Mouse (Mus musculus) erythroblast, embryonic 14.5 days (primary cell): ENCODE measurements around the gene Gjc1. TPM values are rescaled to one million over a fixed set of nuclear protein-coding genes. Genes with fewer than 3 reads are reported as not detected.

Source experiments
- H3K27me3 ChIP-seq: 2 replicates; pipeline ENCODE4 v1.6.1; 2012; ENCODE audit warnings: inconsistent platforms; ENCODE audit not compliant: control insufficient read depth
- H3K36me3 ChIP-seq: 2 replicates; pipeline ENCODE4 v1.6.1; 2012; ENCODE audit warnings: mild to moderate bottlenecking, inconsistent platforms; ENCODE audit not compliant: control insufficient read depth
- H3K4me1 ChIP-seq: 2 replicates; pipeline ENCODE4 v1.6.1; 2012; ENCODE audit warnings: inconsistent platforms; ENCODE audit not compliant: control insufficient read depth
- H3K4me3 ChIP-seq: replicated peaks from 2 replicates; pipeline ENCODE3; 2012; ENCODE audit warnings: moderate library complexity, mild to moderate bottlenecking, inconsistent platforms
- H3K9me3 ChIP-seq: 2 replicates; pipeline ENCODE4 v1.6.1; 2012; ENCODE audit warnings: low read length, inconsistent platforms, mixed read lengths; ENCODE audit not compliant: control insufficient read depth
- GATA1 ChIP-seq: IDR thresholded peaks from 2 replicates; pipeline ENCODE4 v1.6.1; 2012; ENCODE audit warnings: low read length, inconsistent platforms, mixed read lengths
- TAL1 ChIP-seq: IDR thresholded peaks from 3 replicates; pipeline ENCODE4 v1.6.1; 2012; ENCODE audit warnings: low read length, inconsistent platforms, mixed read lengths
- polyA plus RNA-seq: library from polyadenylated mRNA; stranded (reverse); fragments of >175 nt; gene quantifications from 2 replicates; pipeline ENCODE4 v1.2.3, GENCODE M21; 2012

Gene Gjc1
- polyA plus RNA-seq, 1 experiment = not detected

DNA sequence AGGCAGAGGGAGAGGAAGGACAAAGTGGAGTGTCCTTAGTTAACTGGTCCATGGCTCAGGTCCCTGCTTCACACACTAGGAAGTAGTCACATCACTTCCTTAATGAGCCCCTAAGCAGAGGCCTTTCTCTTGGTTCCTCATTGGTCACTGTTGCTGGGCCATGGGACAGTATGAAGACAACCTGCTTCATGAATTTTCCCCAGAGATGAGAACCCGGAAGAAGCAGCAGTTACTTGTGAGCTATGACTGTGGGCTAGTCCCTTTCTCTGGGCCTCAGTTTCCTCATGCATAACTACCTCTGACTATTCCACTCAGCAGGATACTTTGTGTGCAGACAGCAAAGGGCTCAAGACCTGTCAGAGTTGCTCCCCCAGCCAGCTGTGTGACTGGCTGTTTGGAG lies 17.9 kb upstream of the Gjc1 start:
- peaks cover 60% of the 10 kb centered on the region for H3K36me3 ChIP-seq

DNA sequence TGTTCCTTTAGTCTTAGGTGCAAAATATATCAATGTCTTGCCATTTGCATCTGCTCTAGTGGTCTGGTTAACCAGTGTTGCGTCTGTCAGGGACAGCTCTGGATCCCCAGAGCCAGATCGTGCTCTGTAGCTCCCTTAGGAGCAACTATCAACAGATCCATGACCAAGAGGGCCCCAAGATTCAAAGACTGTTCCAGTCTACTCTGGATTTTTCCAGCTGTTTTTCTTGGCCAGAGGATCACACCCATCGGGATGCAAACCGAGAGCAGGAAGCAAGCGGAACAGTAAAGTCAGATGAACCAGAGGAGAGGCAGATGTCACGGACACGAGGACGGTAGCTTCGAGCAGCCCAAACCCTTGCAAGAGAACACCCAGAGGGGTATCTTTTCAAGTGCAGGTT lies 16.6 kb upstream of the Gjc1 start:
- TF ChIP-seq TAL1 (no peak), GATA1 (no peak)
- no peaks in the 10 kb centered on the region for H3K9me3 ChIP-seq
- H3K27me3 ChIP-seq = peaks cover 7% of the 10 kb centered on the region; the same call in 1 of the 2 replicates
- peaks cover 48% of the 10 kb centered on the region for H3K36me3 ChIP-seq
- no peaks in the 10 kb centered on the region for H3K4me1 ChIP-seq
- no peak overlapping the region for H3K4me3 ChIP-seq

More for the DNA sequence above, 17.9 kb upstream of the Gjc1 start:
- H3K27me3 ChIP-seq = peaks cover 6% of the 10 kb centered on the region; the same call in 1 of the 2 replicates
- no peak overlapping the region for H3K4me3 ChIP-seq
- no peak for TF ChIP-seq GATA1
- no peak for TF ChIP-seq TAL1
- H3K9me3 ChIP-seq = no peaks in the 10 kb centered on the region
- no peaks in the 10 kb centered on the region for H3K4me1 ChIP-seq

DNA sequence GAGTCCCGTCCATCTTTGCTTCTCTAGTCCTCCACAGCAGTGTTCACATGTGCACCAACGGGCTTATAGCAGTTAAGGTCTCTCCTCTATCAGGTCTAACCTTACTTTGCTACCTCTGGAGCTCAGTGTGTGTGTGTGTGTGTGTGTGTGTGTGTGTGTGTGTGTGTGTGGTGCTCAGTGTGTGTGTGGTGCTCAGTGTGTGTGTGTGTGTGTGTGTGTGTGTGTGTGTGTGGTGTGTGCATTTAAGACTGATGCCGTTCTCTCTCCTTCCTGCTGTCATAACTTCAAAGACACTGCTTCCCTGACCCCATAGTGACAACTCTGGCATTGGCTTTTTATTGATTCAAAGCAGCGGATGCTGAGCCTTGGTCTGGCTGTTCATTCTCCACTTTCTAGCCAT lies 16.0 kb upstream of the Gjc1 start, which contains the start of gene Higd1b:
Gene Higd1b, plus strand, starts transcription at position 301 of the 400 bp plus-strand sequence.
- no peak within 1 kb of the TSS for H3K4me3 ChIP-seq
- H3K36me3 ChIP-seq = peaks cover 42% of the 10 kb centered on the region

GRCm38 (mm10) chr11:102834219-102834618 lies 14.7 kb upstream of the Gjc1 start:
- Histone ChIP-seq H3K9me3 (no peaks in the 10 kb centered on the region), H3K4me3 (no peak overlapping the region), H3K4me1 (no peaks in the 10 kb centered on the region), H3K27me3 (peaks cover 12% of the 10 kb centered on the region; the same call in 1 of the 2 replicates), H3K36me3 (peaks cover 29% of the 10 kb centered on the region)
- TF ChIP-seq TAL1 = no peak
- TF ChIP-seq GATA1 = no peak

More for the DNA sequence above, 16.0 kb upstream of the Gjc1 start, which contains the start of gene Higd1b:
- peaks cover 12% of the 10 kb centered on the region; the same call in 1 of the 2 replicates for H3K27me3 ChIP-seq
- no peaks in the 10 kb centered on the region for H3K4me1 ChIP-seq
- TF ChIP-seq GATA1 (no peak), TAL1 (no peak)
- H3K9me3 ChIP-seq = no peaks in the 10 kb centered on the region

DNA sequence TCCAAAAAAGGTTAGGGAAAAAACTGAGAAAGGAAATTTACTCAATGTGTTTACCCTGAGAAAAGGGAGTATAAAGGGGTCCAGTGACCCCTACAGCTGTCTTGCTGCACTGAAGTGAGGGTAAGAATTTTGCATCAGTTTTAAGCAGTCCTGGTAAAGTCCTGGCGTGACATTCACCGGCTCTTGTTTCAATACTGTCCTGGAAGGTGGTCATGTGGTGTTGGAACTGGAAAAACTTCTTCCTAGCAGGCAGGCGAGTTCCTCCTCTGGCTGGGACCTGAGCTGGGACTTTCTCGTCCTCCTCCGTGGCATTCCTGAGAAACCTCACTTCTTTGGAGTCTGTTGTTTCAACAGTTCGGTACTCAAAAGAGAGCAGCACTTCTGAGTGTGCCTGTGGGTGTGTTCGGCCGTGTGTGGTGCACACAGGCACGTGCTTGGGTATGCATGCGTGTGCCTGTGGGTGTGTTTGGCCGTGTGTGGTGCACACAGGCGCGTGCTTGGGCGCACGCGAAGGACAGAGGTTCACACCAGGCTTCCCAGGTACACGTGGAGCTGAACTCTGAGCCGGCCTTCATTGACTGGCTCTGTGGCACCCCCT lies 13.3 kb upstream of the Gjc1 start:
- TF ChIP-seq TAL1 (no peak), GATA1 (no peak)
- Histone ChIP-seq H3K4me3 (no peak overlapping the region), H3K36me3 (peaks cover 15% of the 10 kb centered on the region), H3K27me3 (peaks cover 12% of the 10 kb centered on the region; the same call in 1 of the 2 replicates), H3K9me3 (no peaks in the 10 kb centered on the region), H3K4me1 (no peaks in the 10 kb centered on the region)

DNA sequence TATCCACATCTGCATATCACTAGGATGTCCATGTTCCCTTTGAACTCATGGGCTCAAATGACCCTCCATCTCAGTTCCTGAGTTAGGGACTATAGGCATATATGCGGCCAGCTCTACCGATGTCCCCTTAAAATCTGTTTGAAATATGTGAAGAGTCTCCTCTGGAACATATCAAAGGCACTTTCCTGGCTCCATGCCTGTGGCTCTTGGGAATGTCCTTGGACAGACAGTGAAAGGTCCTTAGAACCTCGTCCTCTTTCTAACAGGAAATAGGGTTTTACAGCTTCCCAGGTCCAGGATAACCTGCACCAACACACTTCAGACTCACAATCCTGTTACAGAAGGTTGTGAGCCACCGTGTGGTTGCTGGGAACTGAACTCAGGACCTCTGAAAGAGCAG lies 10.8 kb upstream of the Gjc1 start:
- H3K9me3 ChIP-seq = no peaks in the 10 kb centered on the region
- TF ChIP-seq TAL1 (no peak), GATA1 (no peak)

DNA sequence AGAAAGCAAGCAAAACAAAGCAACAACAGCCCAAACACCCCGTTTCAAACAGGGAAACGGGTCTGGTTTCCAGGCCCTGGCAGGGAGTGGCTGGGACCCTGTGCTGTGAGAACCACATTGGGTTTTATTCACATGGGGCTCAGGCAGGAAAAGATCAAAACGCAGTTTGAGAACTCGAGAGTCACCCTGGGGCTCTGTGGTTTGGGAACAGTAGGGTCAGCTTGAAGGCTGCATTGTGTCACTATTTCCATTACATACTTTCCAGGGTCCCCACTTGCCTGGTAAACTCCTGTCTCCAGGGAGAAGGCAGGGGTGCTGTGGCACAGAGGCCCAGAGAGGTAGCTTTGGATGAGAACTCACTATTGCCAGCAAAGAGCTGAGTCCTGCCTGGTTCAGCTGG lies 7.6 kb upstream of the Gjc1 start:
- TF ChIP-seq TAL1 (no peak), GATA1 (no peak)
- H3K4me3 ChIP-seq = no peak overlapping the region
- H3K36me3 ChIP-seq = no peaks in the 10 kb centered on the region
- no peaks in the 10 kb centered on the region for H3K4me1 ChIP-seq
- H3K27me3 ChIP-seq = peaks cover 34% of the 10 kb centered on the region
- no peaks in the 10 kb centered on the region for H3K9me3 ChIP-seq

More for the DNA sequence above, 10.8 kb upstream of the Gjc1 start:
- H3K27me3 ChIP-seq = peaks cover 17% of the 10 kb centered on the region
- no peaks in the 10 kb centered on the region for H3K36me3 ChIP-seq
- no peaks in the 10 kb centered on the region for H3K4me1 ChIP-seq
- no peak overlapping the region for H3K4me3 ChIP-seq

DNA sequence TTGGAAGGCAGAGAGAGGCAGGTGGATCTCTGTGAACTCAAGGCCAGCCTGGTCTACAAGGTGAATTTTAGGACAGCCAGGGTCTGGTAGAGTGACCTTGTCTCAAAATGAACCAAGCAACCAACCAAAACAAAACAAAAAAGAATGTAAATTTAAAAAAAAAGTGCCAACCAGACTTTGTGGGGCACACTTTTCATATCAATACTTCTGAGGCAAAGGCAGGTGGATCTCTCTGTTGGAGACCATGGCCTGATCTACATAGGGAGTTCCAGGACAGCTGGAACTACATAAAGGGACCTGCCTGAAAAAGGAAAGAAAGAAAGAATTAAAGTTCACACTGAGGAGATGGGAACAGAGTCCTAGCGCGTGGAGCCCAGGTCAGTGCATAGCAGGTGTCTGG lies 7.0 kb upstream of the Gjc1 start:
- no peaks in the 10 kb centered on the region for H3K4me1 ChIP-seq
- H3K36me3 ChIP-seq = no peaks in the 10 kb centered on the region
- TF ChIP-seq TAL1 (no peak), GATA1 (no peak)
- H3K27me3 ChIP-seq = peaks cover 37% of the 10 kb centered on the region
- H3K4me3 ChIP-seq = no peak overlapping the region
- H3K9me3 ChIP-seq = no peaks in the 10 kb centered on the region

DNA sequence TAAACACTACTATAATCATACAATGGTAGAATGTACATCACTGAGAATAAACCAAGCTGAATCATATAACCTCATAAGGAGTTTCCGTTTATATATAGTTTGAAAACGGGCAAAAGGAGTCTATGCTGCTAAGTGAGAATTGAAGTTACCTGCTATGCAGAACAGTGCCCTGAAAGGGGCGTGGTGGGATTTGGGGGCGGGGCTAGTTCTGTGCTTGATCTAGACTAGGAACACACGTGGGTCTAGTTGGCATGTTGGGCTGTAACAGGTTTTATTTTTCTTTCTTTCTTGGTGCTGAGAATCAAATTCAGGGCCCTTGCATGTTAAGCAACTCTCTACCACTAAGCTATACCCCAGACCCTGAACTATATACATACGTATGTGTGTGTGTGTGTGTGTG lies 1.7 kb upstream of the Gjc1 start:
- no peak for TF ChIP-seq GATA1
- no peak for TF ChIP-seq TAL1
- Histone ChIP-seq H3K4me3 (no peak overlapping the region), H3K4me1 (peaks cover 4% of the 10 kb centered on the region; the same call in 1 of the 2 replicates), H3K27me3 (peaks cover 83% of the 10 kb centered on the region), H3K36me3 (no peaks in the 10 kb centered on the region), H3K9me3 (peaks cover 2% of the 10 kb centered on the region; the same call in 1 of the 2 replicates)
